Mouse (Mus musculus) heart, adult 11 months (tissue): ENCODE measurements around the gene 6030468B19Rik.

Experiments
- DNase-seq: peaks from one replicate; pipeline ENCODE4 v3.0.0; 2022

The 6030468B19Rik gene

GRCm38 (mm10) chr11:117797511-117798159 lies at the start of gene 6030468B19Rik:
TSS of gene 6030468B19Rik (plus strand) at chr11:117797660.
- no peak for DNase-seq

- no peak for DNase-seq
Observed at GRCm38 (mm10) chr11:117748628-117749027, 48.8 kb upstream of the 6030468B19Rik start.

GRCm38 (mm10) chr11:117749414-117749813 lies 48.0 kb upstream of the 6030468B19Rik start:
- no peak for DNase-seq

- no peak for DNase-seq
Observed at GRCm38 (mm10) chr11:117751544-117751943, 45.9 kb upstream of the 6030468B19Rik start.

GRCm38 (mm10) chr11:117755891-117756290 lies 41.6 kb upstream of the 6030468B19Rik start:
- peak; percentile 92 for DNase-seq

DNA sequence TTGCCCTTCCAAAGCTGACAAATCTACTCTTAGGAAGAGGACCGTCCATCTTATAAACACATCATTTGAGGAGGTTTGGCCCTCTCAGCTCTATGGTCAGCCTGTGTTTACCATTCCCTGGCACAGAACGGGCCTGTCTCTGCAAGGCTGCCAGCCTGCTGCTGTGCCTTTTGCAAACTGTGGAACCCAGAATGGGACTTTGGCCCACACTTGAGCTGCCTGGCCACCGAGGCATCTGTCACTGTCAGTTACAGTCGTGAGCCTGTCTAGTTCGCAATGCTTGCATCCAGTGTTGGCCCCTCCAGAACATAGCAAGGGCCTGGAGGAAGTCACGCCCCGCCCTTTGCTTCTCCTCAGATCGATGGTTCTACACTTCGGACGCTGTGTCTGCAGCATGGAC lies 38.2 kb upstream of the 6030468B19Rik start:
- no peak for DNase-seq

- peak; percentile 91 for DNase-seq
Observed at GRCm38 (mm10) chr11:117760374-117761119, 36.9 kb upstream of the 6030468B19Rik start.

DNA sequence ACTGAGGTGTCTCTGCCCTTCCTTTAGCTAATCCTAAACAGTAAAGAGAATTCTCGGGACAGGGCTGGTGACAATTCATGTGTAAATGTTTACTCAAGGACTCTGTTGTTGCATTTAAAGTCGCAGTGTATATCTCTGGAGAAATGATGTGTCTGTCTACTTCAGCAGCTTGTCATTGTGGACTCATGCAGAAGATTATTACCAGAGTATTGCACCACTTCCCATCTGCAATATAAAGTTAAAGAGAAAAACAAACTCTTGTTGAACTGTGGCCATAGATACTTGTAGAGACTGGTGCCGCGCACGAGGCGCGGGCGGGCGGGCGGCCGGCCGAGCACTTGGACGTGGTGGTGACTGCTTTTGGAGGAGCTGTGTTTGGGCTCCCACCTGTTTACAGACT lies 35.7 kb upstream of the 6030468B19Rik start:
- DNase-seq, result no peak

DNA sequence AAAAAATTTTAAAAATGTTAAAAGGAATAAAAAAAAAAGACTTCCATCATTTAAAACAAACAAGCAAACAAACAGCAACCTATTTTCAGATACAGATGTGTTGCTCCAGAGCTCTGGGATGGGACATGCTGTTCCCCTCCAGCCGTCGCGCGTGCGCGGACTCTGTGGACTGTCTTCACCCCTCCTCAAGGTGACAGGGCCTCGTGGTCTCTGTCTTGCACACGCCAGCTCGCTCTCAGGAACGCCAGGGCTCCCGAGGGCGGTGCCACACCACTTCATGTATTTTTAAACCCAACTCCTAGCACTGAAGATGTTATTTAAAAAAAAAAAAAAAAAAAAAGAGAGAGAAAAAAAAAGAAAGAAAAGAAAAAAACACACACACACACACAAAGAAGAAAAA lies 35.2 kb upstream of the 6030468B19Rik start:
- DNase-seq, result peak; percentile 95

DNA sequence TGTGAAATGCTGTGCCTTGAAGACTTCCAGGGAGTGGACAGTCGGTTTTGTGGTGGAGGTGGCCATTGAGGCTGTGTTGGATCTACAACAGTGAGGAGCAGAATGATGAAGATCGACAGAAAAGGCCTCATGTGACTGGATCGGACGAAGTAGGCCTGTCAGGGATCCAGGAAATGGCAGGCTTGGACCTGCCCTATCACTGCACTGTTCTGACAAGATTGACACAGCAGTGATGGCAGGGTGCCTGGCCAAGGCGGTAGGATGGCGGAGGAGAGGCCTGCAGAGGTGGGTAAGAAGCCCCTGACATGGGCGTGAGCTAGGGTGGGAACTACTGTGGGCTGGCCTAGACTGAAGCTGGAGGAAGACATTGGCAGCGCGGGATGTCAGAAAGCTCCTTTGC lies 33.1 kb upstream of the 6030468B19Rik start:
- peak; percentile 94 for DNase-seq

DNA sequence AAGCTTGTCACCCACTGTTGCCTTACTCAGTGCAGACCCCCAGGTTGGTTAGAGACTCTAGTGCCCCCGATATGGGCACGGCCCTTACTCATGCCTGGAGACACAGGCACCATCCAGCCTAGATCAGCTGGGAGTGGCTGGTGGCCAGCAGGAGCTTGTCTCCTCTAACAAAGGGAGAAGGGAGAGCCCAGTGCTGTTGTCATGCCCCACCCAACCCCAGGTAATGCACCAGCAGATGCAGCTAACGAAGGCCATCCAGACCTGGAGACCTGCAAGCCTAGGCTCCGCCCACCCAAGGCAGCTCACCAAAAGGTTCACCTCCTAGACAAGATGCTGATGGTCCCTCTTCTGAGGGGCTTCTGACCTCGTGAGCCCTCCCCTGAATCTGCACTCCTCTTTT lies 32.1 kb upstream of the 6030468B19Rik start:
- DNase-seq, result peak; percentile 91

DNA sequence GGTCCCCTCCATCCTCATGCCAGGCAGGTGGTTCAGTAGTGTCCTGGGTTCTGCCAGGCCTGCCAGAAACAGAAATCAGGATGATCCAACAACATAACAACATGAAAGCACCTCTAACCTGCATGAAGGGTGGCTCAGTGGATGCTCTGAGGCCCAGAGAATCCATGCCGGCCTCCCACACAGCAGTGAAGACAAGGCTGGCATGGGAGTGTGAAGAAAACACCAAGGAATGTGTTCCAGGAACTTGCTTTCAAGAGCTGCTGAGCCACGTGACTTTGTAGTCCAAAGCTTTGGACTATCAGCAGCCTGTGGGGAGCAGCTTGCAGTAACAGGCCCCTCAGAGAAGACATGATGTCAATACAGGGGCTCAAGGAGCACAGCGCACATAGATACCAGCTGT lies 31.2 kb upstream of the 6030468B19Rik start:
- DNase-seq, result no peak

DNA sequence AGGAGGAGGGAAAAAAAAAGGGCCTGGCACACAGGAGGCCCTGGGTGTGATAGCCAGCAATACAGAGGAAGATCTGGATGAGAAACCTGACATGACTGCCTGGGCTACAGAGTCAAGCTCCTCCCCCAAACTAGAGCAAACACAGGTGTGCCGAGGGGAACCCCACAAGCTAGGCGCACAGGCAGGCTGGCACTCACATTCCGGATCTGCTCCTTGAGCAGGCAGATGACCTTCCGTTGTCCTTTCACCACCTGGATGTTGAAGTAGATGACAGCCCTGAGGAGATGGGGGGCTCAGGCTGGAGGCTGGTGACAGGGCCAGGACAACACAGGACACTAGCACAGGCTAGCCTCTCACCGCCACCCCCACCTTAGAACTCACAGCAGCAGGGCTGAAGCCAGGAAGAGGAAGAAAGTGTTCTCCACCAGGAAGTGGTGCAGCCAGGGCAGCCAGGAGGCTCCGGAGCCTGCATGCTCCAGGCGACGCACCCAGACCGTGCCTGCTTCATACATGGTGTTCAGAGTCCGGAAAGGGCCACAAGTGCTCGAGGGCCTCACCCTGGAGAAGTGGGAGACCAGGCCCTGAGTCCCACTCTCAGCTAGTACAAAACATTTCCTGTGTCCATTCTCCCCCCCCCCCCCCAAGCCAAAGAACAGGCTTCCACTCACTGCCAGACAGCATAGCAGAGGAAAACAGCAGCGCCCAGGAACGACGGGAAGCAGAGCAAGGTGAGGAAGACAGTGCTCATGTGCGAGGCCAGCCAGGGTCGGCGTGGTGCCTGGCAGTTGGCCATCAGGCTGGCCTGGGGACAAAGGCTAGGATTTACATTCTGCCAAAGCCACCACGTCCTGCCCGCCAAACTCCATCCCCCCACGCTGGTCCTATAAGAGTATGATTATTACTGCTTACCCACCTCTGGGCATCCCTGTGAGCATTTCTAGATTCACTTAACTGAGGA lies 28.5 kb upstream of the 6030468B19Rik start:
- DNase-seq, result peak; percentile 91

DNA sequence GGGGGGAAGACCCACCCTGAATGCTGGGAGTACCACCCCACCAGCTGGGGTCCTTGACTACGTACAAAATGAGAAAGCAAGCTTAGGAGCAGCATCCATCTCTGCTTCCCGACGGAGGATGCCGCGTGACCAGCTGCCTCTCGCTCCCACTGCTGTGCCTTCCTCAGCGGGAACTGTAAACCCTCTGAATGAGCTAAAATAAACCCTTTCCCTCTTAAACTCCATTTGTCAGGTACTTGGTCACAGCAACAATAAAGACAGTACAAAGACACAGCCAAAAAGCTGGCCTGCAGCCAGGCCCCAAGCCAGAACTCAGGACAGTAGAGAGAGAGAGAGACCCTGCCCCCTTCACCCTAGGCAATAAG lies 27.8 kb upstream of the 6030468B19Rik start:
- DNase-seq, result no peak

DNA sequence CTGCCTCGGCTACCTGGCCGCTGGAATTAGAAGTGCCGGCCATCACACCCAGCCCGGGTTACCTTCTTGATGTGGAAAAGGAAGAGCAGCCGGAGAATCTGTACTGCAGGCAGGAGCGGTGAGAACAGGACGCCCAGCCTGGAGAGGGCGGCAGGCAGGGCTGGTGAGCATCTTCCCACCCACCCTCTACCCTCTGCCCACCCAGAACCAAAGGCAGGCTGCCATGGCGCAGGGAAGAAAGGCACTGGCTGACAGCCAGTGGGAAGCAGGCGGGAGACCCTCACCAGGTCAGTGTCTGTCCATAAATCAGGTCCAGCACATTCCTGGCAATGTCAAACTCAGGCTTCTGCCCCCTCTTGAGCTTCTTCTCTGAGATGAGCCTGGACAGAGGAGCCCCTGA lies 27.1 kb upstream of the 6030468B19Rik start:
- no peak for DNase-seq

GRCm38 (mm10) chr11:117772352-117772751 lies 25.1 kb upstream of the 6030468B19Rik start:
- DNase-seq, result no peak

GRCm38 (mm10) chr11:117774925-117775324 lies 22.5 kb upstream of the 6030468B19Rik start:
- DNase-seq, result peak; percentile 95

DNA sequence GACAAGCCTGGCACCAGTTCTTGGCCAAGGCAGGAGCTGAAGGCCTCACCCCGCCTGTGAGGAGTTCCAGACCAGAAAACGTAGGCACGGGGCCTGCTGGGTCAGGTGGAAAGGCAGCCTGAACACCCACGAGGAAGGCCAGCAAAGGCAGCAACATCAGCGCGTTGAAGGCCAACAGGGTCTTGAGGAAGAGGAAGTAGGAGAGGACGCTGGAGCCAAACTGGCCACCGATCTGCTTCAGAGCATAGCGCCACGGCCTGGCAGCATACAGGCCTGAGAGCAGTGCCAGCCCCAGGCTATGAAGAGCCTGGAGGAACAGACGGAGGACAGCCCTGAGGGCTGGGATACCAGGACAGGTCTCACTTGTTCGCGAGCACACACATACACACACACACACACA lies 21.9 kb upstream of the 6030468B19Rik start:
- peak; percentile 91 for DNase-seq

- DNase-seq, result peak; percentile 91
Observed at GRCm38 (mm10) chr11:117776085-117776792, 21.2 kb upstream of the 6030468B19Rik start.

- no peak for DNase-seq
Observed at GRCm38 (mm10) chr11:117777111-117777510, 20.3 kb upstream of the 6030468B19Rik start.

- peak; percentile 92 for DNase-seq
Observed at GRCm38 (mm10) chr11:117778031-117778430, 19.4 kb upstream of the 6030468B19Rik start.

DNA sequence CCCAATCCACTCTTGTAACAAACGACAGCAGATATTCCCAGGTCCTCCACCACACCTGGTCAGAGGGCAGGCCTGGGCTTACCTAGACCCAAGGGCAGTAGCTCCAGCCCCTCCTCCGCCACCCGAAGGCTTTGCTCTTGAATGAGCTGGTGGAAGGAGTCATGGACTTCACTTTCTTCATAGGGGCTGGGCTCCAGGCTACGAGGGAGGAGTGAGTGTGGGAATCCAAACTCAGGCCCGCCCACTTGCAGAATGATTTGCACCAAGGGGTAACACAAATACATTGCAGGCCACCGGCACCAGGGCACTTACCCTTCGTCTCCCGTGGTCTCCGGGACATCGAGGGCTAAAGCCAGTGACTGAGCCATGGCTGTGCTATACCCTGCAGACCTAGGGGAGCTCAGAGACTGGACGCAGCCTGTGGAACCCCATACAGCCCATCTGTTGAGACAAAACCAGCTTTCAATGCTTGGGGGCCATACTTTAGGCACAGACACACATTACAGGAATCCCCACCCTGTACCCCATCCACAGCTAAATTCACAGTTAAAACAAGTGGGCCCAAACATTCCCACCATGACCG lies 18.5 kb upstream of the 6030468B19Rik start:
- DNase-seq, result peak; percentile 96
